Mouse (Mus musculus) kidney, postnatal 36 days (tissue): ENCODE measurements at regions not wholly inside any gene's neighbourhood (a gene's known extent, or its start where the extent isn't known, plus 50 kb on each side); places are given as distances from the start of the nearest gene placed in this dataset.
"Not testable (repeated sequence)": the region's sequence is repeated elsewhere in the genome, so short reads cannot be mapped to it uniquely, and the experiment has no call there.

Experiments
- DNase-seq, 2 experiments: peaks; one replicate each; pipeline ENCODE4 v3.0.0; 2021 to 2022; ENCODE audit warnings: mixed read lengths in 2 of 2

- no peak for DNase-seq
Observed at GRCm38 (mm10) chr7:73608070-73608803, 66.6 kb upstream of the Chd2 start.

- DNase-seq = no peak
Observed at GRCm38 (mm10) chr7:73607450-73608005, 65.9 kb upstream of the Chd2 start.

GRCm38 (mm10) chr7:73606677-73607449 lies 65.2 kb upstream of the Chd2 start:
- DNase-seq = peak; percentile 95 to 97

- DNase-seq = no peak
Observed at GRCm38 (mm10) chr7:73604597-73604996, 63.0 kb upstream of the Chd2 start.

DNA sequence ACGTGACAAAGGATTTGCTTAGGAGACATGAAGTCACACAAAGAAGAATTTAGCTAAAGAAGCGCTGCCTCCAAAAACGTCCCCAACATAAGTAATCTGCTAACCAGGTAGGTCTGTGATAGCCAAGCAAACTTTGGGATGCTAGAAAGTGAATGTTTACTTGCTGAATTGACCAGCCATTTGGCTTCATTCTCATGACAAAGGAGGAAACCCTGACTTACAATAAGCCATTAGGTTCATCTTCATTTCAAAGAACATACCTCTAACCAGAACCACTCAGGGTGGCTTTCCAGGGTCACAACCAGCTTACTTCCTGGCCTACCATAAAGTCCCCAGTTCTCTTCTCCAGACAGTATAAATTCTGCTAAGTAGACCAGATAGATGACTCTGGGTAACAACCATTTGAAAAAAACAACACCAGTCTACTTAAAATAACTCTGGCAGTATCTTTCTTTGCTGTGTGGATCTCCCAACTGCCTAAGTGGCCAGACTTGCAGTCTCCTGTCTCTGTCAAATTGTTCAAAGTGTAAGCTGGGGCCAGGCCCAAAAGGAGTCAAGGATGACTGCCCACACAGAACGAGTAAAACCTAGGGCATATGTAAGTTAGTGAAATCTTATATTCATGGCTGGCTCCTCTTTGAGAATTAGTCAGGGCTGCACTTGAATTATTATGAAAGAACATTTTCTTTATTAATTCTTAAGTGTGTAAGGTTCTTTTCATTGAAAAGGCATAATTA lies 61.4 kb upstream of the Chd2 start:
- DNase-seq = peak in 1 of 2 experiments; percentile 37

- DNase-seq = no peak
Observed at GRCm38 (mm10) chr7:73601336-73601735, 59.7 kb upstream of the Chd2 start.

DNA sequence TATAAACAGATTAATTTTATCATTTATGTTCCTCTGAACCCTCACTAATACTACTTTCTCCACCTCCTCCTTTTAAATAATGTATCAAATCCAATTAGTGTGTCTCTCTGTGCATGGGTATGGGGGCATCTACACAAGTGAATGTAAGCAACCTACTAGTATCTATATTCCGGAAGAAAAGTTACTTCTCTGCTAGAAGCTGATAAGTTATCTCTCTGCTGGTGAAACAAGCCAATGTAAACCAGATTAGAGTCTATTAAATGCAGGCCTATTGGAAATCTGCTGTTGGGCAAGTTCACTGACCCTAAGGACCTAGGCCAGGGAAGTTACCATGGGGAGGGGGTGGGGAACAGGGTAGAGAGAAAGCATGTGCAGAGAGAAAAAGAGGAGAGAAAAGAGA lies 59.1 kb upstream of the Chd2 start:
- DNase-seq = no peak

DNA sequence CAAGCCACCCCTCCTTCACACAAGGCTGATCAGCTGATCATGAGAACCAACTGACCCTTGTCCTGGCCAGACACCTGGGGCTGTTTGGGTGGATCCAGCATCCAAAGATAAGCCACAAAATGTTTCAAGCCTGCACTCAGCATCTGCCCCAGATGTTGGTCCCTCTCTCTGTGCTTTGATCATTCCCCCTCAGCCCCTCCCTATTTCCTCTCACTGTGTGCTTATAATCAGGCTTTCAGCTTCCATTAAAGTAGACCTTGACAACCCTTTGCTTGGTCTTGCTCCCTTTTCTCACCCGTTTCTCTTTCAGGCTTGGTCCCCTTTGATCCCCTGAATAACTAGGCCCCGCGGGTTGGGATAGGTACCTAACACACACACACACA lies 58.4 kb upstream of the Chd2 start:
- DNase-seq = not testable (repeated sequence)

DNA sequence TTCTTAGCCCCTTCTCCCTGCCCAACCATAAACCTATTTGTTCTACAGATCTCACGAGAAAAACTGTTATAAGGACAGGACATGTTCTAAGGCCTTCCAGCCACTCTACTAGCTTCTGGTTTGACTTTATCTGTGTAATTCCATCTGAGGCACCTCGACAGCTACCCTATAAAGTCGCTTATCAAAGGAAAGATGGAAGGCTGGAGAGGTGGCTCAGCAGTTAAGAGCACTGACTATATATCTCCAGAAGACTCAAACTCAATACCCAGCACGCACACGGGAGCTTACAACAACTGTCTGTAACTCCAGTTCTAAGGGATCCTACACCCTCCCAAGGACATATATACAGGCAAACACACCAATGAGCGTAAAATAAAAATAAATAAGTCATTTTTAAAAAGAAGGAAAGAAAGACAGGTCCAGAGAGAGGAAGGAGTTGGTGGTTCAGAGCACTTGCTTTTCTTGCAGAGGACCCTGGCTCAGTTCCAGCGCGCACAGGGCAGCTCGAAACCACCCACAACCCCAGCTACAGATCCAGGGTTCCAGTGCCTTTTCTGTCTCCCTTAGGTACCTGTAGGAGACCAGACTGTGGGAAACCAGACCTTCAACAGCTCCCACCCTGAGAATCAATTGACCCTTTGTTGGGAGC lies 57.8 kb upstream of the Chd2 start:
- no peak for DNase-seq

- no peak for DNase-seq
Observed at GRCm38 (mm10) chr7:73597968-73598367, 56.3 kb upstream of the Chd2 start.

DNA sequence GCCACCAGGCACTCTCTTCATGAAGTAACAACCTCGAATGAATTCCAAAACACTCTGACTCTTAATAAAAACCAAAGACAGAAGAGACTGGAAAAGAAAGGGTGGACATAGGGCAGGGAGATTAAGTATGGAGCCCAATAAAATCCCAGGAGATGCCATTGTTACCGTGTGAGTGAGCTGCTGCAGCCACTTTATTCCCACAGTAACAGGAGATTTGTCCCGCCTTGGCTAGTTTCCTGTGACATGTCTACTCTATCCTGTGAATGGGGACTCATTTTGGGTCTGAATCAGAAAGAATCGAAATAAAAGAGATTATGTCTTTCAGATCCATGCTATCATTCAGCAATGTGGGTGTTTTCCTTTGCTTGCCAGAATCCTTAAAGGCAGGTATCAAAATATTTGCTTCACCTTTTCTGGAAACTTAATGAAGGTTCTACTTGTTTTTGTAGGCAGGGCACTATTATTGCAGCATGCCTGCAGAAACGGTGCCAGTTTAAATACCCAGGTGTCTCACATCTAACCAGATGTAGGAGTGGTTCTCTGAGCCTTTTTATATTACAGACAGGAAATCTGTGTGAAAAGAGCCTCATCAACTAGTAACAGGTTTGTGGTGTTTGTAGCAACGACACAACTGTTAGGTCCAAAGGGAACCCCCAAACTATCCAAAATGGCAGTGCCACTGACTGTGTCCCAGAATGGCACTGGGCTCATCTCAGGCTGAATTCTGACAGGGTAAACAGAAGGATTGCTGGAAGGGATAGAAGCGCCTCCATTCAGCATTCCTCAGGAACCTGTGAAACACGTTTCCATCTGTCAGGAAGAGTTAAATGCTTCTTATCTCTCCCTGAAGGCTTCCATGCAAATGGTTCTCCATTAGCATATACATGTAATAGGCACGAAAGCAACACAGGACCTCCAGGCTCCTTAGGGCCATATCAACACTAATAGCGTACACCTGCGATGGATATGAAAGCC lies 55.5 kb upstream of the Chd2 start:
- DNase-seq = no peak

GRCm38 (mm10) chr7:73596415-73596814 lies 54.8 kb upstream of the Chd2 start:
- DNase-seq = no peak

DNA sequence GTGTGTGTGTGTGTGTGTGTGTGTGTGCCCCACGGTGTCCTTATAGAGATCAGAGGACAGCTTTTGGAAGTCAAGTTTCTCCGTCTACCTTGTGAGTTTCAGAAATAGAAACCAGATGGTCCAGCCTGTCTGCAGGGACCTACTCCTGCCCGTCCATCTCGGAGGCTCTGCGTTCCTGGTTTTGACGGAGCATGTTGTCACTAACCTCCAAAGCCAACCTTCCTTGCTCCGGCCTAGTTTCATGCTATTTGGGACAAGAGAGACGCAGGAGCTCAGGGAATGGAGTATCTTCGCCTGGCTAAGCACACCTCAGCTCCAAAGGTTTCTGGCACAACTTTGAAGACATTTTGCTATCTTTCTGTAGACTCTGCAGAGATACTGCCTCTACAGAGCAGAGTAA lies 54.2 kb upstream of the Chd2 start:
- no peak for DNase-seq

DNA sequence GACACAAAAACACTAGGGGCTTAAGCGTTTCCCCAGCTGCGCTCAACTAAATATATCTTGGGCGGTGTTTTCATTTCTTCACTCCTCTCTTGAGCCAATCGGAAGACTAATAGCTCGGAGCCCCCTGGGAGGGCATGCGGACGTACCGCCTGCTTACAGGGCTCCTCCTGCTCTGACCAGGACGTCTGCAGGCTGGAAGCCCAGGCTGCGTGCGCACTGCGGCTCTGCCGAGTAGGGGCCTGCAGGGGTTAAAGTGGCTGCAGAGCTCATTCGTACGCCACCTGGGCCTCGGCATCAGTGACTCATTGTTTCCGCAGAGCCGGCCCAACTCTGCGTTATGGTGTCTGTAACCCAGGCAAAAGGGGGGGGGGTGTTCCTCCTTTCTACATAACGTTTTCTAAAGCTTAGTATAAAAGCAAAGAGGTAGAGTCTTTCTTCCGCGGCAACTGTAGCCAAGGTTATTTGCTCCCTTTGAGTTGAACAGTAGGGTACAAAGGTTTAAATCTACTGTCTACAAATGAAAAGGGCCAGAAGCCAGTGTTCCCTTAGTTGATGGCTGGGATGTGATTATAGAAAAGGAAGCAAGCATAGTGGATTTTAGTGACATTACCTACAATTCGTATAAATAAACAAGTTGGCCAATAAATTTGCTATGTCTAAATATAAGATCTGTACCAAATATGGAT lies 53.7 kb upstream of the Chd2 start:
- DNase-seq = peak; percentile 92 to 93

- DNase-seq = peak; percentile 54 to 56
Observed at GRCm38 (mm10) chr7:73594492-73595139, 53.0 kb upstream of the Chd2 start.

- no peak for DNase-seq
Observed at GRCm38 (mm10) chr7:73593645-73594385, 52.2 kb upstream of the Chd2 start.

DNA sequence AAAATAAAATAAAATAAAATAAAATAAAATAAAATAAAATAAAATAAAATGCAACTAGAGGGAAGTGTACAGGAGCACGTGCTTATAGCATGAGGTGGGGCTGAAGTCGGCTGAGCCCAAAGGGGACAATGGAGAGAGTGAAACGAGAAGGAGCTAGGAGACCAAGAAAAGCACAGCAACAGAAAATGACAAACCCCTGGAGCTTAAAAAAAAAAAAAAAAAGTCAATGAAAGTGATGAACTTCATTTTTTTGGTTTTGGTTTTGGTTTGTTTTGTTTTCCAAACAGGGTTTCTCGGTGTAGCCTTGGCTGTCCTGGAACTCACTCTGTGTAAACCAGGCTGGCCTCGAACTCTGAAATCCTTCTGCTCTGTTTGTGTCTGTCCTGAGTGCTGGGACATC lies 51.2 kb upstream of the Chd2 start:
- DNase-seq = no peak
